Mouse (Mus musculus): ENCODE measurements at regions not wholly inside any gene's neighbourhood (a gene's known extent, or its start where the extent isn't known, plus 50 kb on each side); places are given as distances from the start of the nearest gene placed in this dataset.
A peak's percentile ranks its signal among the peaks of the same experiment; 100 is the strongest.

- no peak overlapping the region for H3K27ac ChIP-seq (ENCODE audit: low read depth, low read length)
- no peaks in the 10 kb centered on the region for H3K9me3 ChIP-seq (ENCODE audit: control insufficient read depth, low read length)
- H3K4me3 ChIP-seq (ENCODE audit: low read depth, low read length), result no peak overlapping the region
- H3K4me1 ChIP-seq (ENCODE audit: control insufficient read depth, insufficient read depth, low read length), result no peaks in the 10 kb centered on the region
- no peaks in the 10 kb centered on the region for H3K36me3 ChIP-seq (ENCODE audit: control insufficient read depth, insufficient read depth, low read length)
- no peak overlapping the region for H3K4me2 ChIP-seq (ENCODE audit: low read depth, low read length)
- H3K27me3 ChIP-seq (ENCODE audit: control insufficient read depth, insufficient read depth, low read length), result no peaks in the 10 kb centered on the region
- 89% methylated on average over 1 of the region's 1 CpGs for WGBS
- H3K9ac ChIP-seq (replicated peaks; ENCODE audit: low read depth, low read length), result no peak overlapping the region
- ATAC-seq (ENCODE audit: low read depth), result no peak
Measured at GRCm38 (mm10) chr1:114456406-114456805, 1228.2 kb upstream of the Cntnap5a start.

GRCm38 (mm10) chr1:114496455-114496854 is 1188.1 kb upstream of the Cntnap5a start:
- no peak for ATAC-seq (ENCODE audit: low read depth)
- 81% methylated on average over 1 of the region's 1 CpGs for WGBS
- Histone ChIP-seq H3K9ac (replicated peaks; ENCODE audit: low read depth, low read length) (no peak overlapping the region), H3K4me3 (ENCODE audit: low read depth, low read length) (no peak overlapping the region), H3K27ac (ENCODE audit: low read depth, low read length) (no peak overlapping the region), H3K4me1 (ENCODE audit: control insufficient read depth, insufficient read depth, low read length) (no peaks in the 10 kb centered on the region), H3K9me3 (ENCODE audit: control insufficient read depth, low read length) (no peaks in the 10 kb centered on the region), H3K4me2 (ENCODE audit: low read depth, low read length) (no peak overlapping the region), H3K27me3 (ENCODE audit: control insufficient read depth, insufficient read depth, low read length) (no peaks in the 10 kb centered on the region), H3K36me3 (ENCODE audit: control insufficient read depth, insufficient read depth, low read length) (no peaks in the 10 kb centered on the region)

GRCm38 (mm10) chr1:114515709-114516108 is 1168.8 kb upstream of the Cntnap5a start:
- Histone ChIP-seq H3K9ac (replicated peaks; ENCODE audit: low read depth, low read length) (no peak overlapping the region), H3K4me1 (ENCODE audit: control insufficient read depth, insufficient read depth, low read length) (no peaks in the 10 kb centered on the region), H3K36me3 (ENCODE audit: control insufficient read depth, insufficient read depth, low read length) (no peaks in the 10 kb centered on the region), H3K27ac (ENCODE audit: low read depth, low read length) (no peak overlapping the region), H3K9me3 (ENCODE audit: control insufficient read depth, low read length) (no peaks in the 10 kb centered on the region), H3K27me3 (ENCODE audit: control insufficient read depth, insufficient read depth, low read length) (no peaks in the 10 kb centered on the region), H3K4me3 (ENCODE audit: low read depth, low read length) (no peak overlapping the region), H3K4me2 (ENCODE audit: low read depth, low read length) (no peak overlapping the region)
- no peak for ATAC-seq (ENCODE audit: low read depth)
- WGBS, result 93% methylated on average over 1 of the region's 1 CpGs

- Histone ChIP-seq H3K4me3 (ENCODE audit: low read depth, low read length) (no peak overlapping the region), H3K9me3 (ENCODE audit: control insufficient read depth, low read length) (no peaks in the 10 kb centered on the region), H3K4me2 (ENCODE audit: low read depth, low read length) (no peak overlapping the region), H3K4me1 (ENCODE audit: control insufficient read depth, insufficient read depth, low read length) (no peaks in the 10 kb centered on the region), H3K27ac (ENCODE audit: low read depth, low read length) (no peak overlapping the region), H3K36me3 (ENCODE audit: control insufficient read depth, insufficient read depth, low read length) (no peaks in the 10 kb centered on the region), H3K9ac (replicated peaks; ENCODE audit: low read depth, low read length) (no peak overlapping the region), H3K27me3 (ENCODE audit: control insufficient read depth, insufficient read depth, low read length) (no peaks in the 10 kb centered on the region)
- ATAC-seq (ENCODE audit: low read depth), result no peak
Measured at GRCm38 (mm10) chr1:114519860-114520259, 1164.7 kb upstream of the Cntnap5a start.

- no peak overlapping the region for H3K9ac ChIP-seq (replicated peaks; ENCODE audit: low read depth, low read length)
- H3K4me1 ChIP-seq (ENCODE audit: control insufficient read depth, insufficient read depth, low read length), result no peaks in the 10 kb centered on the region
- 12% methylated on average over 1 of the region's 1 CpGs for WGBS
- ATAC-seq (ENCODE audit: low read depth), result peak; percentile 84
- no peak overlapping the region for H3K4me2 ChIP-seq (ENCODE audit: low read depth, low read length)
- no peak overlapping the region for H3K27ac ChIP-seq (ENCODE audit: low read depth, low read length)
- H3K36me3 ChIP-seq (ENCODE audit: control insufficient read depth, insufficient read depth, low read length), result no peaks in the 10 kb centered on the region
- no peak overlapping the region for H3K4me3 ChIP-seq (ENCODE audit: low read depth, low read length)
- H3K9me3 ChIP-seq (ENCODE audit: control insufficient read depth, low read length), result no peaks in the 10 kb centered on the region
- H3K27me3 ChIP-seq (ENCODE audit: control insufficient read depth, insufficient read depth, low read length), result no peaks in the 10 kb centered on the region
Measured at GRCm38 (mm10) chr1:114528545-114528944, 1156.0 kb upstream of the Cntnap5a start.

GRCm38 (mm10) chr1:114533881-114534280 is 1150.7 kb upstream of the Cntnap5a start:
- ATAC-seq (ENCODE audit: low read depth), result no peak

GRCm38 (mm10) chr1:114546997-114547396 is 1137.6 kb upstream of the Cntnap5a start:
- no peaks in the 10 kb centered on the region for H3K27me3 ChIP-seq (ENCODE audit: control insufficient read depth, insufficient read depth, low read length)
- no peaks in the 10 kb centered on the region for H3K36me3 ChIP-seq (ENCODE audit: control insufficient read depth, insufficient read depth, low read length)
- H3K4me2 ChIP-seq (ENCODE audit: low read depth, low read length), result no peak overlapping the region
- H3K9me3 ChIP-seq (ENCODE audit: control insufficient read depth, low read length), result no peaks in the 10 kb centered on the region
- WGBS, result 65% methylated on average over 1 of the region's 1 CpGs
- no peak overlapping the region for H3K4me3 ChIP-seq (ENCODE audit: low read depth, low read length)
- no peak overlapping the region for H3K9ac ChIP-seq (replicated peaks; ENCODE audit: low read depth, low read length)
- no peak for ATAC-seq (ENCODE audit: low read depth)
- H3K4me1 ChIP-seq (ENCODE audit: control insufficient read depth, insufficient read depth, low read length), result no peaks in the 10 kb centered on the region
- no peak overlapping the region for H3K27ac ChIP-seq (ENCODE audit: low read depth, low read length)

More at GRCm38 (mm10) chr1:114533881-114534280, 1150.7 kb upstream of the Cntnap5a start:
- H3K9ac ChIP-seq (replicated peaks; ENCODE audit: low read depth, low read length), result no peak overlapping the region
- H3K4me1 ChIP-seq (ENCODE audit: control insufficient read depth, insufficient read depth, low read length), result no peaks in the 10 kb centered on the region
- H3K4me2 ChIP-seq (ENCODE audit: low read depth, low read length), result no peak overlapping the region
- WGBS, result 87% methylated on average over 1 of the region's 1 CpGs
- H3K27ac ChIP-seq (ENCODE audit: low read depth, low read length), result no peak overlapping the region
- H3K9me3 ChIP-seq (ENCODE audit: control insufficient read depth, low read length), result no peaks in the 10 kb centered on the region
- H3K4me3 ChIP-seq (ENCODE audit: low read depth, low read length), result no peak overlapping the region
- H3K36me3 ChIP-seq (ENCODE audit: control insufficient read depth, insufficient read depth, low read length), result no peaks in the 10 kb centered on the region
- H3K27me3 ChIP-seq (ENCODE audit: control insufficient read depth, insufficient read depth, low read length), result no peaks in the 10 kb centered on the region

- Histone ChIP-seq H3K9me3 (ENCODE audit: control insufficient read depth, low read length) (no peaks in the 10 kb centered on the region), H3K4me3 (ENCODE audit: low read depth, low read length) (no peak overlapping the region), H3K27ac (ENCODE audit: low read depth, low read length) (no peak overlapping the region), H3K36me3 (ENCODE audit: control insufficient read depth, insufficient read depth, low read length) (no peaks in the 10 kb centered on the region), H3K9ac (replicated peaks; ENCODE audit: low read depth, low read length) (no peak overlapping the region), H3K4me1 (ENCODE audit: control insufficient read depth, insufficient read depth, low read length) (no peaks in the 10 kb centered on the region), H3K4me2 (ENCODE audit: low read depth, low read length) (no peak overlapping the region), H3K27me3 (ENCODE audit: control insufficient read depth, insufficient read depth, low read length) (no peaks in the 10 kb centered on the region)
- ATAC-seq (ENCODE audit: low read depth), result no peak
- 65% methylated on average over 1 of the region's 1 CpGs for WGBS
Measured at GRCm38 (mm10) chr1:114552719-114553118, 1131.8 kb upstream of the Cntnap5a start.

GRCm38 (mm10) chr1:114554453-114554852 is 1130.1 kb upstream of the Cntnap5a start:
- no peaks in the 10 kb centered on the region for H3K27me3 ChIP-seq (ENCODE audit: control insufficient read depth, insufficient read depth, low read length)
- H3K4me2 ChIP-seq (ENCODE audit: low read depth, low read length), result no peak overlapping the region
- H3K4me1 ChIP-seq (ENCODE audit: control insufficient read depth, insufficient read depth, low read length), result no peaks in the 10 kb centered on the region
- no peaks in the 10 kb centered on the region for H3K36me3 ChIP-seq (ENCODE audit: control insufficient read depth, insufficient read depth, low read length)
- 77% methylated on average over 2 of the region's 2 CpGs for WGBS
- no peak for ATAC-seq (ENCODE audit: low read depth)
- H3K9ac ChIP-seq (replicated peaks; ENCODE audit: low read depth, low read length), result no peak overlapping the region
- H3K4me3 ChIP-seq (ENCODE audit: low read depth, low read length), result no peak overlapping the region
- H3K27ac ChIP-seq (ENCODE audit: low read depth, low read length), result no peak overlapping the region
- H3K9me3 ChIP-seq (ENCODE audit: control insufficient read depth, low read length), result no peaks in the 10 kb centered on the region
